Mouse (Mus musculus): ENCODE measurements around the gene Atf7ip. TPM values are rescaled to one million over a fixed set of nuclear protein-coding genes. Genes with fewer than 3 reads are reported as not detected.
A peak's percentile ranks its signal among the peaks of the same experiment; 100 is the strongest.

Atf7ip gene
- polyA plus RNA-seq, 1 experiment from 2014 or later: 46.7 TPM

GRCm38 (mm10) chr6:136517221-136517620, 11.3 kb downstream of the Atf7ip start:
- no peak for DNase-seq (ENCODE audit: extremely low spot score, low spot score)
- H3K4me1 ChIP-seq: no peaks in the 10 kb centered on the region
- peaks cover 25% of the 10 kb centered on the region for H3K36me3 ChIP-seq (replicated peaks)
- H3K27ac ChIP-seq: no peak overlapping the region
- no peak overlapping the region for H3K4me3 ChIP-seq
- H3K9me3 ChIP-seq: peaks cover 17% of the 10 kb centered on the region
- no peaks in the 10 kb centered on the region for H3K27me3 ChIP-seq (ENCODE audit: poor library complexity, severe bottlenecking)

- Histone ChIP-seq H3K36me3 (replicated peaks) (peaks cover 39% of the 10 kb centered on the region), H3K4me1 (no peaks in the 10 kb centered on the region), H3K9me3 (peaks cover 30% of the 10 kb centered on the region), H3K27ac (peak overlapping the region; percentile 97), H3K4me3 (peak overlapping the region; percentile 70), H3K27me3 (ENCODE audit: poor library complexity, severe bottlenecking) (no peaks in the 10 kb centered on the region)
- peak; percentile 92 for DNase-seq (ENCODE audit: extremely low spot score, low spot score)
- under 1% methylated on average over 59 of the region's 59 CpGs for WGBS
Measured at GRCm38 (mm10) chr6:136518537-136519246, 12.7 kb downstream of the Atf7ip start.

GRCm38 (mm10) chr6:136519254-136519653, 13.3 kb downstream of the Atf7ip start:
- peak overlapping the region; percentile 70 for H3K4me3 ChIP-seq
- H3K9me3 ChIP-seq: peaks cover 25% of the 10 kb centered on the region
- peak overlapping the region; percentile 97 for H3K27ac ChIP-seq
- no peaks in the 10 kb centered on the region for H3K27me3 ChIP-seq (ENCODE audit: poor library complexity, severe bottlenecking)
- peaks cover 44% of the 10 kb centered on the region for H3K36me3 ChIP-seq (replicated peaks)
- 2% methylated on average over 17 of the region's 17 CpGs for WGBS
- no peaks in the 10 kb centered on the region for H3K4me1 ChIP-seq
- no peak for DNase-seq (ENCODE audit: extremely low spot score, low spot score)

GRCm38 (mm10) chr6:136520361-136520760, 14.4 kb downstream of the Atf7ip start:
- Histone ChIP-seq H3K36me3 (replicated peaks) (peaks cover 51% of the 10 kb centered on the region), H3K27me3 (ENCODE audit: poor library complexity, severe bottlenecking) (no peaks in the 10 kb centered on the region), H3K4me1 (no peaks in the 10 kb centered on the region), H3K9me3 (peaks cover 26% of the 10 kb centered on the region), H3K4me3 (peak overlapping the region; percentile 70; the same call in 1 of the 2 replicates), H3K27ac (no peak overlapping the region)
- DNase-seq (ENCODE audit: extremely low spot score, low spot score): no peak
- WGBS: 80% methylated on average over 2 of the region's 2 CpGs

GRCm38 (mm10) chr6:136521681-136522080, 15.7 kb downstream of the Atf7ip start:
- H3K4me3 ChIP-seq: no peak overlapping the region
- H3K9me3 ChIP-seq: peaks cover 39% of the 10 kb centered on the region
- H3K36me3 ChIP-seq (replicated peaks): peaks cover 64% of the 10 kb centered on the region
- no peaks in the 10 kb centered on the region for H3K4me1 ChIP-seq
- no peaks in the 10 kb centered on the region for H3K27me3 ChIP-seq (ENCODE audit: poor library complexity, severe bottlenecking)
- H3K27ac ChIP-seq: no peak overlapping the region
- no peak for DNase-seq (ENCODE audit: extremely low spot score, low spot score)

GRCm38 (mm10) chr6:136522658-136523057, 16.7 kb downstream of the Atf7ip start:
- DNase-seq (ENCODE audit: extremely low spot score, low spot score): no peak
- Histone ChIP-seq H3K4me3 (no peak overlapping the region), H3K4me1 (no peaks in the 10 kb centered on the region), H3K27ac (no peak overlapping the region), H3K9me3 (peaks cover 49% of the 10 kb centered on the region), H3K27me3 (ENCODE audit: poor library complexity, severe bottlenecking) (no peaks in the 10 kb centered on the region), H3K36me3 (replicated peaks) (peaks cover 74% of the 10 kb centered on the region)
- 93% methylated on average over 5 of the region's 5 CpGs for WGBS

- H3K9me3 ChIP-seq: peaks cover 60% of the 10 kb centered on the region
- no peak overlapping the region for H3K27ac ChIP-seq
- H3K27me3 ChIP-seq (ENCODE audit: poor library complexity, severe bottlenecking): no peaks in the 10 kb centered on the region
- H3K4me1 ChIP-seq: no peaks in the 10 kb centered on the region
- H3K4me3 ChIP-seq: no peak overlapping the region
- peaks cover 91% of the 10 kb centered on the region for H3K36me3 ChIP-seq (replicated peaks)
- 87% methylated on average over 4 of the region's 4 CpGs for WGBS
- no peak for DNase-seq (ENCODE audit: extremely low spot score, low spot score)
Measured at GRCm38 (mm10) chr6:136524751-136525150, 18.8 kb downstream of the Atf7ip start.

- DNase-seq (ENCODE audit: extremely low spot score, low spot score): no peak
- WGBS: 95% methylated on average over 4 of the region's 4 CpGs
- Histone ChIP-seq H3K4me3 (no peak overlapping the region), H3K4me1 (no peaks in the 10 kb centered on the region), H3K9me3 (peaks cover 60% of the 10 kb centered on the region), H3K27me3 (ENCODE audit: poor library complexity, severe bottlenecking) (no peaks in the 10 kb centered on the region), H3K27ac (no peak overlapping the region), H3K36me3 (replicated peaks) (peaks cover 88% of the 10 kb centered on the region)
Measured at GRCm38 (mm10) chr6:136525567-136525966, 19.6 kb downstream of the Atf7ip start.

- Histone ChIP-seq H3K4me3 (no peak overlapping the region), H3K27me3 (ENCODE audit: poor library complexity, severe bottlenecking) (no peaks in the 10 kb centered on the region), H3K36me3 (replicated peaks) (peaks cover 54% of the 10 kb centered on the region), H3K4me1 (peaks cover 16% of the 10 kb centered on the region), H3K27ac (no peak overlapping the region), H3K9me3 (peaks cover 46% of the 10 kb centered on the region)
- 67% methylated on average over 2 of the region's 2 CpGs for WGBS
- DNase-seq (ENCODE audit: extremely low spot score, low spot score): no peak
Measured at GRCm38 (mm10) chr6:136529156-136529555, 23.2 kb downstream of the Atf7ip start.

- Histone ChIP-seq H3K27me3 (ENCODE audit: poor library complexity, severe bottlenecking) (no peaks in the 10 kb centered on the region), H3K4me3 (no peak overlapping the region), H3K27ac (peak overlapping the region; percentile 88), H3K9me3 (peaks cover 20% of the 10 kb centered on the region), H3K4me1 (peaks cover 33% of the 10 kb centered on the region), H3K36me3 (replicated peaks) (peaks cover 34% of the 10 kb centered on the region)
- WGBS: 55% methylated on average over 7 of the region's 7 CpGs
- DNase-seq (ENCODE audit: extremely low spot score, low spot score): no peak
Measured at GRCm38 (mm10) chr6:136531792-136532230, 25.8 kb downstream of the Atf7ip start.

- Histone ChIP-seq H3K4me1 (peaks cover 33% of the 10 kb centered on the region), H3K27me3 (ENCODE audit: poor library complexity, severe bottlenecking) (no peaks in the 10 kb centered on the region), H3K36me3 (replicated peaks) (peaks cover 33% of the 10 kb centered on the region), H3K4me3 (peak overlapping the region; percentile 27), H3K27ac (peak overlapping the region; percentile 88), H3K9me3 (peaks cover 11% of the 10 kb centered on the region)
- DNase-seq (ENCODE audit: extremely low spot score, low spot score): peak; percentile 77
- WGBS: 21% methylated on average over 7 of the region's 7 CpGs
Measured at GRCm38 (mm10) chr6:136532535-136533291, 26.7 kb downstream of the Atf7ip start.

GRCm38 (mm10) chr6:136533804-136534203, 27.8 kb downstream of the Atf7ip start:
- H3K9me3 ChIP-seq: no peaks in the 10 kb centered on the region; the same call in 1 of the 2 replicates
- no peaks in the 10 kb centered on the region for H3K27me3 ChIP-seq (ENCODE audit: poor library complexity, severe bottlenecking)
- peaks cover 33% of the 10 kb centered on the region for H3K36me3 ChIP-seq (replicated peaks)
- peak overlapping the region; percentile 53; the same call in 1 of the 2 replicates for H3K27ac ChIP-seq
- WGBS: 81% methylated on average over 4 of the region's 4 CpGs
- H3K4me1 ChIP-seq: peaks cover 33% of the 10 kb centered on the region
- H3K4me3 ChIP-seq: no peak overlapping the region
- no peak for DNase-seq (ENCODE audit: extremely low spot score, low spot score)

- 56% methylated on average over 3 of the region's 3 CpGs for WGBS
- Histone ChIP-seq H3K9me3 (no peaks in the 10 kb centered on the region), H3K27ac (peak overlapping the region; percentile 68; the same call in 1 of the 2 replicates), H3K4me1 (peaks cover 33% of the 10 kb centered on the region), H3K27me3 (ENCODE audit: poor library complexity, severe bottlenecking) (no peaks in the 10 kb centered on the region), H3K36me3 (replicated peaks) (peaks cover 34% of the 10 kb centered on the region), H3K4me3 (no peak overlapping the region)
- DNase-seq (ENCODE audit: extremely low spot score, low spot score): peak; percentile 13
Measured at GRCm38 (mm10) chr6:136534444-136534843, 28.5 kb downstream of the Atf7ip start.

All from forebrain, embryonic 10.5 days (tissue).